8 mouse cellular contexts compared by ENCODE assay signal in genomic region chr9:78175277-78176200, GRCm38 (mm10). TPM values are rescaled to one million over a fixed set of nuclear protein-coding genes. Genes with fewer than 3 reads are reported as not detected.
DNase-seq lines count a peak whose midpoint lies in the region; ATAC-seq lines count a peak whose summit lies in the region.

No protein-coding gene starts in this region.

- peak; percentile 89 for ATAC-seq in megakaryocyte progenitor cell, adult 5-6 weeks (replicated peaks; ENCODE audit: poor library complexity)

- peak; percentile 96 for DNase-seq in adipocyte (ENCODE audit: low spot score)
- peak; percentile 95 for DNase-seq in embryo, embryonic 10 days (ENCODE audit: low spot score)
- peak; percentile 98 for DNase-seq in gastrocnemius, postnatal 10 days
- DNase-seq in induced T-regulatory cell, adult 2 months (ENCODE audit: low read depth): peak; percentile 98
- DNase-seq in left cerebral cortex, adult 9 months (ENCODE audit: low spot score in 2 of 2): peak; percentile 86 to 94
- peak; percentile 98 for DNase-seq in right cerebral cortex, postnatal 14 days
- peak; percentile 92 to 93 for DNase-seq in urinary bladder, postnatal 36 days (ENCODE audit: low spot score in 2 of 2)

RNA-seq across cellular contexts. Expression of gene Gsta4, which starts 7.0 kb away (rescaled TPM):
- 10 to 100 TPM in 1 of 2 experiments, 1 to 10 TPM in 1; 9.9 to 10.6 TPM for total RNA-seq in gastrocnemius, postnatal 10 days (2021)
- 1.5 and 2.9 TPM in 2 replicates for total RNA-seq in megakaryocyte progenitor cell, adult 5-6 weeks (2015)
- 2.6 and 4.9 TPM in 2 replicates for total RNA-seq in megakaryocyte progenitor cell, adult 5-6 weeks (2017)

RNA-seq across cellular contexts. Expression of gene Gsta1, which starts 54.9 kb away (rescaled TPM):
- not detected for total RNA-seq in gastrocnemius, postnatal 10 days (2021)
- not detected in 2 replicates for total RNA-seq in megakaryocyte progenitor cell, adult 5-6 weeks (2015)
- total RNA-seq in megakaryocyte progenitor cell, adult 5-6 weeks (2017): not detected in 2 replicates

Comparison
In these comparisons a context has a peak if more than half of its experiments do, and no peak if none do; other contexts are left out.
1. Peak in every context shown above with its lines: DNase-seq and ATAC-seq.